Mouse (Mus musculus): ENCODE results near the gene Nsf. TPM values are rescaled to one million over a fixed set of nuclear protein-coding genes. Genes with fewer than 3 reads are reported as not detected.

The Nsf gene
- total and polyA plus RNA-seq, 3 experiments, result 16.5 to 28.7 (median 26.9) TPM

DNA sequence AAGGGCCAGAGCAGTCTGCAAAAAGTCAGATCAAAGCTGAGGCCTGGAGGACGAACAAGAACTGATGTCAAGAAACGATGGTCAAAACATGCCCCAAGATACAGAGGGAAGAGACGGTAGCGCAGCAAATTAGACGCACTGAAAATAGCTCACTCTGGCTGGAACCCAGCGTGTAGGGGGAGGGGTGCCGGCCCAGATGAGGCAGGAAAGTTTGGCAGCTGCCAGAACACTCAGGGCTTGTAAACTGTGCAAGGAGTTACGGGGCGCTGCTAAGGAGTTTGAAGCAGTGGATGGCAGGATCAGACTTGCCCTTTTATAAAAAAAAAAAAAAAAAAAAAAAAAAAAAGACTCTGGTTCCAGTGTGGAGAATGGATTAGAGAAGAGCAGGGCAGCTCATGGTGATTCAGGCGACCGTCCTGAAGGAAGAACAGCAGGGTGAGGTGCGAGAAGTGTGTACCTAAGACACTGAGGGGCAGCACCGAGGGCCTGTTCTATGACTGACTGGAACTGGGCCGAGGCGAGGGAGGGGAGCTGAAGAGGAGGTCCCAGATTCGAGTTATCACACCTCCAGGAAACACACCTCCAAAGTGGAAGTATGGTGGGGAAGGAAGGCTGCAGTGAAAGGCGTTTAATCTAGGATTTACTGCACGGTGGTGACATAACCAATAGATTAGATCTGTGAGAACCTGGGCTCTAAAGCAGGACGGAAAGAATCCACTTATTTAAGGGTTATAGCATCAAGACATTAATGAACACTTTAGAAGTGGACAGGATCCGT is 52.9 kb downstream of the Nsf start:
- WGBS, result 52% methylated on average over 20 of the region's 20 CpGs
- no peak overlapping the region for H3K27ac ChIP-seq
- no peak overlapping the region for H3K4me3 ChIP-seq
- no peak overlapping the region for H3K9ac ChIP-seq (ENCODE audit: low read depth, low read length)
- H3K4me1 ChIP-seq (ENCODE audit: control insufficient read depth, insufficient read depth, low read length), result peaks cover 1% of the 10 kb centered on the region; the same call in 1 of the 2 replicates
- no peaks in the 10 kb centered on the region for H3K36me3 ChIP-seq (ENCODE audit: control insufficient read depth, insufficient read depth, low read length)
- H3K79me2 ChIP-seq (replicated peaks; ENCODE audit: control insufficient read depth, insufficient read depth, low read length), result no peaks in the 10 kb centered on the region
- H3K27me3 ChIP-seq (ENCODE audit: control insufficient read depth, insufficient read depth, low read length), result no peaks in the 10 kb centered on the region
- TF ChIP-seq EP300 (IDR thresholded peaks at IDR 0.05; ENCODE audit: insufficient read depth, low read depth, low read length), result no peak
- TF ChIP-seq CTCF (IDR thresholded peaks at IDR 0.05), result no peak
- TF ChIP-seq POLR2A (IDR thresholded peaks at IDR 0.05; ENCODE audit: insufficient read depth, low read depth, low read length), result no peak
- intact Hi-C loops (cut with DNase I), result no loop called here
- peak; percentile 77 to 79 for DNase-seq

GRCm38 (mm10) chr11:103896966-103897750 is 56.7 kb downstream of the Nsf start:
- H3K27ac ChIP-seq, result no peak overlapping the region
- no peak for DNase-seq
- H3K79me2 ChIP-seq (replicated peaks; ENCODE audit: control insufficient read depth, insufficient read depth, low read length), result no peaks in the 10 kb centered on the region
- WGBS, result 95% methylated on average over 11 of the region's 11 CpGs
- TF ChIP-seq EP300 (IDR thresholded peaks at IDR 0.05; ENCODE audit: insufficient read depth, low read depth, low read length) (no peak), POLR2A (IDR thresholded peaks at IDR 0.05; ENCODE audit: insufficient read depth, low read depth, low read length) (no peak), CTCF (IDR thresholded peaks at IDR 0.05) (no peak)
- H3K27me3 ChIP-seq (ENCODE audit: control insufficient read depth, insufficient read depth, low read length), result no peaks in the 10 kb centered on the region
- H3K4me3 ChIP-seq, result no peak overlapping the region
- peaks cover 1% of the 10 kb centered on the region; the same call in 1 of the 2 replicates for H3K4me1 ChIP-seq (ENCODE audit: control insufficient read depth, insufficient read depth, low read length)
- intact Hi-C loops (cut with DNase I), result no loop called here
- H3K36me3 ChIP-seq (ENCODE audit: control insufficient read depth, insufficient read depth, low read length), result no peaks in the 10 kb centered on the region; the same call in 1 of the 2 replicates
- no peak overlapping the region for H3K9ac ChIP-seq (ENCODE audit: low read depth, low read length)

DNA sequence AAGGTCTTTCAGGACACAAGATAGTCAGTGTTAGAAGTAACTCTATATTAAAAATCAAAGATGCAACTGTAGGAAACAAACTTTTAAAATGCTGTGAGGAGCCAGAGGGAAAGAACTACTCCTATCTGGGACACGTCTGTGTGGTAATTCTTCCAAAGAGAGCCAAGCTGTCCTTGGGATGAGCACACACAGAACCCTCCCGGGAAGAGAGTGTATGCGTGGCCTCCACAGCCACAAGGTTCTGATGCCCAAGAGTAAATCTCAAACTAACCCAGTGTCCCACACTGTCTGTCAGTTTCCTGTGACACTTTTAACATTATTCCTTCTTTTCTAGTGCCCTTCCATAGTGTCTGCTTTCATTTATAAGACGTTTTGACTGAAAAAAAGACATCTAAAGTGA is 57.8 kb downstream of the Nsf start:
- H3K4me3 ChIP-seq, result no peak overlapping the region
- peaks cover 1% of the 10 kb centered on the region; the same call in 1 of the 2 replicates for H3K4me1 ChIP-seq (ENCODE audit: control insufficient read depth, insufficient read depth, low read length)
- H3K9ac ChIP-seq (ENCODE audit: low read depth, low read length), result no peak overlapping the region
- no peaks in the 10 kb centered on the region for H3K79me2 ChIP-seq (replicated peaks; ENCODE audit: control insufficient read depth, insufficient read depth, low read length)
- intact Hi-C loops (cut with DNase I), result no loop called here
- no peak for TF ChIP-seq CTCF (IDR thresholded peaks at IDR 0.05)
- no peak for TF ChIP-seq POLR2A (IDR thresholded peaks at IDR 0.05; ENCODE audit: insufficient read depth, low read depth, low read length)
- no peak for TF ChIP-seq EP300 (IDR thresholded peaks at IDR 0.05; ENCODE audit: insufficient read depth, low read depth, low read length)
- no peaks in the 10 kb centered on the region; the same call in 1 of the 2 replicates for H3K36me3 ChIP-seq (ENCODE audit: control insufficient read depth, insufficient read depth, low read length)
- no peak overlapping the region for H3K27ac ChIP-seq
- DNase-seq, result no peak
- H3K27me3 ChIP-seq (ENCODE audit: control insufficient read depth, insufficient read depth, low read length), result no peaks in the 10 kb centered on the region
- WGBS, result 87% methylated on average over 4 of the region's 4 CpGs

DNA sequence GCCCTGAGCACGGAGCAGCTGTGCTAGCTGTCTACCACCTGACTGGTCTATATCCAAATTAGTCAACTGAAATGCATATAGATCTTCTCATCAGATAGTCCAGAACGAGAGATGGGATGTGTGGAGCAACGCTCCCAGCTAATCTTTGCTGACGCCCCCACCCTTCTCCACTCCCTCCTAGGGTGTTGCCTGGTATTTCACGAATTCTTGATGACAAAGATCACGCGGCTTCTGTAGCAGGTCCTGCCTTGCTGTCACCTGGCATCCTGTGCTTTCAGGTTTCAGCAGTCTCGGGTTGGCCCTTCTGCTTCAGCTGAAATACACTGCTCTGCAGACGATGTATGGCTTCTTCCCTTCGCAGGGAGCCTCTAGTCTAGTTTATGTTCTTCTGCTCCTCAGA is 61.0 kb downstream of the Nsf start:
- Histone ChIP-seq H3K36me3 (ENCODE audit: control insufficient read depth, insufficient read depth, low read length) (no peaks in the 10 kb centered on the region; the same call in 1 of the 2 replicates), H3K4me1 (ENCODE audit: control insufficient read depth, insufficient read depth, low read length) (no peaks in the 10 kb centered on the region), H3K9ac (ENCODE audit: low read depth, low read length) (no peak overlapping the region), H3K79me2 (replicated peaks; ENCODE audit: control insufficient read depth, insufficient read depth, low read length) (no peaks in the 10 kb centered on the region), H3K4me3 (no peak overlapping the region), H3K27me3 (ENCODE audit: control insufficient read depth, insufficient read depth, low read length) (no peaks in the 10 kb centered on the region), H3K27ac (no peak overlapping the region)
- DNase-seq, result no peak
- WGBS, result 86% methylated on average over 10 of the region's 10 CpGs
- TF ChIP-seq EP300 (IDR thresholded peaks at IDR 0.05; ENCODE audit: insufficient read depth, low read depth, low read length), result no peak
- no peak for TF ChIP-seq POLR2A (IDR thresholded peaks at IDR 0.05; ENCODE audit: insufficient read depth, low read depth, low read length)
- intact Hi-C loops (cut with DNase I), result no loop called here

DNA sequence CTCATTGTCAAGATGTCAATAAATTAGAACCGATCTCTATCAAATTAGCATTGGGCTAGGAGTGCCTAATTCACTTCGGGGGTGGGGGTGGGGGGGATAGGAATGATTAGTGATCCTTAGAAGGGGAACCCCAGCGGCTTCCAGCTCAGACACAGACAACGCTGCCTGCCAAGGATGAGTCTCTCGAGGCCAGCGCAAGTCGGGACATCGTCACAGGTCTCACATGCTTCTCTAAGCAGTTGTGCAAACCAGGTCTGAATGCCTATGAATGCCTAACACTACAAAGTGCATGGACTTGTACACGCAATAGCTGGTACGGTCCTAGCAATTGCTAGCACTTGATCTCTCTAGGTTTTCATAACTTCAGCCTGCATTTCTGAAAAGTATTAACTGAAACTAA is 62.1 kb downstream of the Nsf start:
- no peak overlapping the region for H3K4me3 ChIP-seq
- no peaks in the 10 kb centered on the region for H3K27me3 ChIP-seq (ENCODE audit: control insufficient read depth, insufficient read depth, low read length)
- H3K79me2 ChIP-seq (replicated peaks; ENCODE audit: control insufficient read depth, insufficient read depth, low read length), result no peaks in the 10 kb centered on the region
- H3K36me3 ChIP-seq (ENCODE audit: control insufficient read depth, insufficient read depth, low read length), result no peaks in the 10 kb centered on the region; the same call in 1 of the 2 replicates
- H3K27ac ChIP-seq, result no peak overlapping the region
- DNase-seq, result no peak
- intact Hi-C loops (cut with DNase I), result no loop called here
- no peak overlapping the region for H3K9ac ChIP-seq (ENCODE audit: low read depth, low read length)
- no peak for TF ChIP-seq CTCF (IDR thresholded peaks at IDR 0.05)
- TF ChIP-seq EP300 (IDR thresholded peaks at IDR 0.05; ENCODE audit: insufficient read depth, low read depth, low read length), result no peak
- TF ChIP-seq POLR2A (IDR thresholded peaks at IDR 0.05; ENCODE audit: insufficient read depth, low read depth, low read length), result no peak
- H3K4me1 ChIP-seq (ENCODE audit: control insufficient read depth, insufficient read depth, low read length), result no peaks in the 10 kb centered on the region
- 90% methylated on average over 10 of the region's 10 CpGs for WGBS
